Mouse (Mus musculus) ES-Bruce4 (cell line): ENCODE data around the gene Rxfp4.

Source experiments
- CTCF ChIP-seq: IDR thresholded peaks from one replicate; pipeline ENCODE4 v1.8.1; 2011; ENCODE audit warnings: low read depth, low read length
- EP300 ChIP-seq: IDR thresholded peaks from 2 replicates; pipeline ENCODE4 v1.6.1; 2011; ENCODE audit warnings: low read depth, low read length; ENCODE audit not compliant: insufficient read depth
- POLR2A ChIP-seq: IDR thresholded peaks from one replicate; pipeline ENCODE4 v1.8.1; 2011; ENCODE audit warnings: low read length; ENCODE audit not compliant: insufficient read depth

GRCm38 (mm10) chr3:88615902-88616391 is 37.0 kb downstream of the Rxfp4 start:
- TF ChIP-seq POLR2A (no peak), EP300 (no peak), CTCF (no peak)
